Mouse (Mus musculus) embryonic fibroblast, embryonic 13.5 days (primary cell): ENCODE data around the gene Gnai3.

Source experiments
- CTCF ChIP-seq: IDR thresholded peaks from 2 replicates; pipeline ENCODE4 v1.5.1; 2011; ENCODE audit warnings: mild to moderate bottlenecking, control low read depth, low read length, moderate library complexity, borderline replicate concordance; ENCODE audit not compliant: insufficient read depth
- POLR2A ChIP-seq: IDR thresholded peaks from 2 replicates; pipeline ENCODE4 v1.6.1; 2011; ENCODE audit warnings: low read depth, mild to moderate bottlenecking, control low read depth, low read length, moderate library complexity

- TF ChIP-seq CTCF (no peak), POLR2A (no peak)
These were observed 84.5 kb downstream of the Gnai3 start for GRCm38 (mm10) chr3:108061420-108061819.
